Mouse (Mus musculus): ENCODE measurements around the gene Dtl. TPM values are rescaled to one million over a fixed set of nuclear protein-coding genes. Genes with fewer than 3 reads are reported as not detected.
A peak's percentile ranks its signal among the peaks of the same experiment; 100 is the strongest.

The Dtl gene
- polyA plus RNA-seq, 1 experiment = 5.1 TPM

DNA sequence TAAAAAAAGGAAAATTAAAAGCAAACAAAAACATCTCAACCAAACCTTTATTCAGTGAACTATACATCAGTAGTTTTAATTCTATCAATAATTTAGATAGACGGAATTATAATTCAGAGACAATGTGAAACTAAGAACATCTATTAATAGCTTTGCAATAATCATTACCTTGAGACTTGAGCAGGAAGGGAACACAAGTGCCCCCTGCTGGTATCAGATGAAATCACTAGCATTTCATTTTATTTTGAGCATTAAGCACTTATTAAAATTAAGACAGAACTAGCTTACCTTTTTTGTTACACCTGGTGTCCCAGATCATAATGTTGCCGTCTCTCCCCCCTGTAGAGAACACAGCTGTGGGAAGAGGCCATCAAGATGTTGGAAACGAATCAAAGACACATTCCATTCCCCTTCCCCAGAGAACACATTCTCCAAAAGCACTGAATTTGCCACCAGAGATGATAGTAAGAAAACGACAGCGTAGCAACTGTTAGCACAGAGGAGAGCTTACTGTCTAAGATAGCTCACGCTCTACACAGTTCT, 12.4 kb downstream of the Dtl start:
- Histone ChIP-seq H3K4me1 (ENCODE audit: control insufficient read depth, insufficient read depth, low read length) (no peaks in the 10 kb centered on the region), H3K27ac (ENCODE audit: insufficient read depth, low read length) (no peak overlapping the region), H3K4me3 (ENCODE audit: insufficient read depth, low read length) (no peak overlapping the region)
- no peak for TF ChIP-seq POLR2A (IDR thresholded peaks at IDR 0.05; ENCODE audit: extremely low read depth, insufficient read depth, low read length)
- TF ChIP-seq CTCF (IDR thresholded peaks at IDR 0.05; ENCODE audit: extremely low read depth, insufficient read depth, low read length) = no peak; the same call in 1 of the 2 replicates

DNA sequence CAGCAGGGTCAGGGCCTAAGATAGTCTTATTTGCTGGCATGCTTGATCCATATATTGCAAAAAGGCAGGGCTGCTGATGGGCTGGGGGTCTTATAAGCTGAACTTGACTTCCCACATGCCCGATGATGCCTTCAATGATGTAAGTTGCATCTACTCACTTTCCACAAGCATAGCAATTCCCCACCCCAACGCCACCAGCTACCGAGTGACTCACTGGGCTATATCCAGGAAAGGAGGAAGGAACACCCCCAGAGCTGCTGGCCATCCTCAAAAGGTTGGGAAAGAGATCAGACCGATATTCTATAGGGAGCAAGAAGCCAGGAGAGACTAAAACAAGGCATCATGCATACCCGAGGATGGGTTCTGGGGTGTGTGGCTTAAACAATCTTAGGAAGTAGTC, 15.6 kb downstream of the Dtl start:
- TF ChIP-seq POLR2A (IDR thresholded peaks at IDR 0.05; ENCODE audit: extremely low read depth, insufficient read depth, low read length) (no peak), CTCF (IDR thresholded peaks at IDR 0.05; ENCODE audit: extremely low read depth, insufficient read depth, low read length) (no peak)
- H3K27ac ChIP-seq (ENCODE audit: insufficient read depth, low read length) = no peak overlapping the region
- H3K4me3 ChIP-seq (ENCODE audit: insufficient read depth, low read length) = no peak overlapping the region
- H3K4me1 ChIP-seq (ENCODE audit: control insufficient read depth, insufficient read depth, low read length) = no peaks in the 10 kb centered on the region

DNA sequence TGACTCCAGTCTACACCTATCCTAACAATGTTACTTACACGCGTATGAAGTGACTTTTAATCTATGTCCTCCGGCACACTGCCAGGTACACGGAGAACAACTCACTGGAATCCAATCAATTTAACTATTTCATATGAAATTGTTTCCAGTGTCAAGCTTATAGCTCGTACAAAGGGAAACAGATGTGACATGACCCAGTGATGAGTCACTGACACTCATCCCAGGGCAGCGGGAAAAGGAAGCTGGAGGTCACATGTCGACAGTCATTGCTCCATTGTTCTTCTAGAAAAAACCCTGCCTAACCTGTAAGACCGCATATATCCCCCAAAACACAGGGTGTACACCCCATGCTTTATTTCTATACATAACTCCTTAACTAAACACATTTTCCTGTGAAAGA, 18.2 kb downstream of the Dtl start:
- no peaks in the 10 kb centered on the region for H3K4me1 ChIP-seq (ENCODE audit: control insufficient read depth, insufficient read depth, low read length)
- no peak overlapping the region for H3K27ac ChIP-seq (ENCODE audit: insufficient read depth, low read length)
- no peak overlapping the region for H3K4me3 ChIP-seq (ENCODE audit: insufficient read depth, low read length)
- TF ChIP-seq POLR2A (IDR thresholded peaks at IDR 0.05; ENCODE audit: extremely low read depth, insufficient read depth, low read length) = no peak

DNA sequence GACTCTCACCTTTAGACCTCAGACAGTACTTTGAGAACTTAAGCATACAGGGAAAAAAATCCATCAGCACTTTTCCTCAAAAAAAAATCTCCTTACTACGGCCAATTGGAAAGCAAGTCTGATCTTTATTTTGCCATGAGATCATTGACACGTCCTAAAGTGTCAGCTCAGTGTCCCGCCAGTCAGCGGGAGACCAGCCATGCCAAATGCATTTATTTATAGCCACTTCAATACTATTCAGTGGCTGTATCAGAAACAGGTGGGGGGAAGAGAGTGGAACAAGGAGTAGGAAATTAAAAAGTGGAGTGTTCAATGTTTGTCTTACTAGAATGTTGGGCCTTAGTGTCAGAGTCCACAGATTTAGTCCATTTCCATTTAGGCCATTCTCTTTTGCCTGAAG, 24.6 kb downstream of the Dtl start:
- Histone ChIP-seq H3K27ac (ENCODE audit: insufficient read depth, low read length) (no peak overlapping the region), H3K4me3 (ENCODE audit: insufficient read depth, low read length) (no peak overlapping the region), H3K4me1 (ENCODE audit: control insufficient read depth, insufficient read depth, low read length) (no peaks in the 10 kb centered on the region)
- TF ChIP-seq CTCF (IDR thresholded peaks at IDR 0.05; ENCODE audit: extremely low read depth, insufficient read depth, low read length) (no peak), POLR2A (IDR thresholded peaks at IDR 0.05; ENCODE audit: extremely low read depth, insufficient read depth, low read length) (no peak)

DNA sequence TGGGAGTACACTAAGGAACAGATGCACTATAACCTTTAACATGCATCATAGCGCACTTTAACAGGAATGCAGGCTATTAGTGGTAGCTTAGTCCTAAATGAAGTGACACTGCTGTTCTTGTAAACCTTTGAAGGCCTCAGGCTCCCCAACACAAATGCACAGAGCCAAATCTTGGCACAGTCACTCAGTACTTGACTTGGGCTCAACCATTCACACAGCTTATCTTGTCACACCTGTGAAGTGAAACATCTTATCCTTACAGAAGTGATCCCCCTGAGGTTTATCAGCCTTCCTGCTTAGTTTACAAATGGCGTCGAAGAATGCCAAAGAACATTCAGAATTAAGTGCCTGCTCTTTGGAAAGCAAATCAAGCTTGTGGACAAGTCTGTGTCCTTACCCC, 31.6 kb downstream of the Dtl start:
- Histone ChIP-seq H3K4me3 (ENCODE audit: insufficient read depth, low read length) (no peak overlapping the region), H3K4me1 (ENCODE audit: control insufficient read depth, insufficient read depth, low read length) (peaks cover 3% of the 10 kb centered on the region; the same call in 1 of the 2 replicates), H3K27ac (ENCODE audit: insufficient read depth, low read length) (no peak overlapping the region)
- TF ChIP-seq CTCF (IDR thresholded peaks at IDR 0.05; ENCODE audit: extremely low read depth, insufficient read depth, low read length) (no peak), POLR2A (IDR thresholded peaks at IDR 0.05; ENCODE audit: extremely low read depth, insufficient read depth, low read length) (no peak)

DNA sequence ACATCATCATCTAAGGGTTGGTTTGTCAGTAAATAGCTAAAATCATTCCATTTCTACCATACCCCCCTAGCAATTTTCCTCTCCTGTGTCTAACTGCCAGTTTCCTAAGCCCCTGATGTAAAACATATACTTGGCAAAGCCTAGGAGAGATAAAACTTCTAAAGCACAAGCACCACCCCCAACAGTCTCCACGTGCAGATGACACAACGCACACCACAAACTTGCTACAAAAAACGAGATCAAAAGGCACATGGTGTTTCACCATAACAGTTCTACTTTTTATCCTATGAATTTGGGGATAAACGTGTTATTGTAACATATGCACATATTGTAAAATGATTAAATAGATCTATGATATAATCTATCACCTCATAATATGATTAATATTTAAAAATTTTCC, 33.7 kb downstream of the Dtl start:
- no peak for TF ChIP-seq POLR2A (IDR thresholded peaks at IDR 0.05; ENCODE audit: extremely low read depth, insufficient read depth, low read length)
- no peak for TF ChIP-seq CTCF (IDR thresholded peaks at IDR 0.05; ENCODE audit: extremely low read depth, insufficient read depth, low read length)
- H3K27ac ChIP-seq (ENCODE audit: insufficient read depth, low read length) = no peak overlapping the region
- no peak overlapping the region for H3K4me3 ChIP-seq (ENCODE audit: insufficient read depth, low read length)
- H3K4me1 ChIP-seq (ENCODE audit: control insufficient read depth, insufficient read depth, low read length) = peaks cover 3% of the 10 kb centered on the region; the same call in 1 of the 2 replicates

DNA sequence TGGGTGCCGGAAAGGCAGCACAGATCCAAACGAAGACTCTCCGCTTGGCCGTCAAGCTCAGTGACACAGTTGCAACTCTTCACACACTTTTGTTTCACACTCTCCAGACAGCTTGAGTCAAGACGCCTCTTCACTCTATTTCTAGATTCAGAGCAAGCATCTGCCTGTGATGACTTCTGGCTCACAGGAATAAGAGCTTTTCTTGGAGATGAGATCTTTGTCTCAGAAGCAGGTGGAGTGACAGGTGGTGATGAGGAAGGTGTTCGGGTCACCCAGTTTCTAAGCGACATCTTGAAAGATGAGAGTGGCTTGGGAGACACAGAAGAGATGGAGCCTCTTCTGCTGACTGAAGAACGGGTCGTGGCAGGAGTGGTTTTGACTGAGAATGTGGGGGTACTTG, 34.3 kb downstream of the Dtl start:
- TF ChIP-seq CTCF (IDR thresholded peaks at IDR 0.05; ENCODE audit: extremely low read depth, insufficient read depth, low read length) (no peak), POLR2A (IDR thresholded peaks at IDR 0.05; ENCODE audit: extremely low read depth, insufficient read depth, low read length) (peak; percentile 57)
- Histone ChIP-seq H3K4me1 (ENCODE audit: control insufficient read depth, insufficient read depth, low read length) (peaks cover 4% of the 10 kb centered on the region; the same call in 1 of the 2 replicates), H3K4me3 (ENCODE audit: insufficient read depth, low read length) (peak overlapping the region; percentile 45), H3K27ac (ENCODE audit: insufficient read depth, low read length) (peak overlapping the region; percentile 76)

DNA sequence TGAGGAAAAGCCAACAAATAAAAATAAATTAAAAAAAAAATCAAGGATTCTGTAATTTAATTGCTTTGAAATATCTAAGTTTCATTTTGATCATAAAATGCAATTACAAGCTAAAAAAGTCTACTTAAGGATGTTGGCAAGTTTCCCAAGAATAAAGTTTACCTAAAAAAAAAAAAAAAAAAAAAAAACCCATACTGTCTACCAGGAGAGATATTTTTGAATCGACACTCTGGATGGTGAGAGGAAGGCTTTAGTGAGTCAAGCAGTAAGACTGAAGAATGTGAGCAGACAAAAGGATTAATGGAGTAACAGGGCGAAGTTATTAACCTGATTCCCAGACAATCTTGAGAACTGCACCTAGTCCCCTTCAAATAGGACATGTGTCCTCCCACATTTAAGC, 35.0 kb downstream of the Dtl start:
- Histone ChIP-seq H3K4me1 (ENCODE audit: control insufficient read depth, insufficient read depth, low read length) (peaks cover 5% of the 10 kb centered on the region; the same call in 1 of the 2 replicates), H3K4me3 (ENCODE audit: insufficient read depth, low read length) (peak overlapping the region; percentile 45), H3K27ac (ENCODE audit: insufficient read depth, low read length) (peak overlapping the region; percentile 62)
- TF ChIP-seq POLR2A (IDR thresholded peaks at IDR 0.05; ENCODE audit: extremely low read depth, insufficient read depth, low read length) = no peak
- TF ChIP-seq CTCF (IDR thresholded peaks at IDR 0.05; ENCODE audit: extremely low read depth, insufficient read depth, low read length) = no peak

DNA sequence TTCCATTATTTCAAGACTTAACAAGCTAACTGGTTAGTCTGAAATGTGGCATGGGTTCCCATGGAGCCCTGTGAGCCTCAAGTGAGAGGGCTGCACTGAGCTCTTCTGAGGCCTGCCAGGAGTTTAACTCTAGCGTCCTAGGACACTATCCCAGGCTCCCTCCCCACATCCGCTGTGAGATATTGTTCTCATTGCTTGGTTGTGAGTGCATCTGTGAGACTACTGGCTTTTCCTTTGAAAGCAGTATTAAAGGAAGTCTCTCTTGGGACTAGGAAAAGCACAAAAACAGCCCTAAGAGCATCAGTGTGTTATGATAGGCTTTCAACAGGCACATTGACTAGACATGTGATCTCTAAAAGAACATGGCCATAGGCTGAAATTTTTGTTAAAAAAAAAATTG, 40.4 kb downstream of the Dtl start:
- H3K4me3 ChIP-seq (ENCODE audit: insufficient read depth, low read length) = no peak overlapping the region
- H3K27ac ChIP-seq (ENCODE audit: insufficient read depth, low read length) = no peak overlapping the region
- 0 out of 2 replicates have a peak, but pooled peaks cover 2% of the 10 kb centered on the region for H3K4me1 ChIP-seq (ENCODE audit: control insufficient read depth, insufficient read depth, low read length)
- TF ChIP-seq POLR2A (IDR thresholded peaks at IDR 0.05; ENCODE audit: extremely low read depth, insufficient read depth, low read length) (no peak), CTCF (IDR thresholded peaks at IDR 0.05; ENCODE audit: extremely low read depth, insufficient read depth, low read length) (no peak)

DNA sequence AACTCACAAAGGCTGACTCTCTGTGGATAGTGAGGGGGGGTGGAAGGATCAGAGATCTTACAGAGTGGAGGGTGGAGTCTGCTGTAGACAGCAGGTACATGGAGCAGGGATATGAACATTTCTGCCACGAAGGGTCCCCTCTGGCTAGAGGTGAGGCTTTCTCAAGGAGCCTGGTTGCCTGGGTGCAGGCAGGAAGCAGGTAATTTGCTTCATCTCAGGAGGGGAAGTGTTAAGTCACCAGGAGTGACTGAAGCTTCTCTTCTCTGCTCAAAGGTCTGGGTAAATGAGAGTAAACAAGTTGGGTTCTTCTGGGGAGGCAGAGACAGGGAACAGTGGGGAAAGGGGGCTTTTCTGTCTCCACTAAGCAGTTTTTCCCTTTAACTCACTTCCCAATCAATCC, 44.3 kb downstream of the Dtl start:
- no peak overlapping the region for H3K4me3 ChIP-seq (ENCODE audit: insufficient read depth, low read length)
- TF ChIP-seq POLR2A (IDR thresholded peaks at IDR 0.05; ENCODE audit: extremely low read depth, insufficient read depth, low read length) = no peak
- no peak for TF ChIP-seq CTCF (IDR thresholded peaks at IDR 0.05; ENCODE audit: extremely low read depth, insufficient read depth, low read length)

More for the DNA sequence above, 44.3 kb downstream of the Dtl start:
- Histone ChIP-seq H3K4me1 (ENCODE audit: control insufficient read depth, insufficient read depth, low read length) (peaks cover 8% of the 10 kb centered on the region; the same call in 1 of the 2 replicates), H3K27ac (ENCODE audit: insufficient read depth, low read length) (no peak overlapping the region)

Data from cortical plate, adult 2 months (tissue).